Mouse (Mus musculus) hindbrain, embryonic 10.5 days (tissue): Measurements from ENCODE around the gene Dnaaf1. TPM values are rescaled to one million over a fixed set of nuclear protein-coding genes. Genes with fewer than 3 reads are reported as not detected.

Experiments
- DNase-seq: peaks from one replicate; pipeline ENCODE4 v3.0.0-alpha.2; 2017; ENCODE audit warnings: low spot score
- H3K27ac ChIP-seq: fragments of 300-500 bp; sonication (generic); 2 replicates; pipeline ENCODE4 v1.5.1; 2016; ENCODE audit warnings: mild to moderate bottlenecking, moderate library complexity
- H3K27me3 ChIP-seq: fragments of 300-500 bp; sonication (generic); 2 replicates; pipeline ENCODE4 v1.6.1; 2016; ENCODE audit warnings: mild to moderate bottlenecking; ENCODE audit not compliant: poor library complexity, insufficient read depth, severe bottlenecking
- H3K36me3 ChIP-seq: fragments of 300-500 bp; sonication (generic); 2 replicates; pipeline ENCODE4 v1.6.1; 2016; ENCODE audit warnings: mild to moderate bottlenecking, moderate library complexity
- H3K4me1 ChIP-seq: fragments of 300-500 bp; sonication (generic); replicated peaks from 2 replicates; pipeline ENCODE4 v1.6.1; 2016; ENCODE audit warnings: mild to moderate bottlenecking
- H3K4me3 ChIP-seq: fragments of 300-500 bp; sonication (generic); 2 replicates; pipeline ENCODE4 v1.5.1; 2016; ENCODE audit warnings: mild to moderate bottlenecking, moderate library complexity
- H3K9me3 ChIP-seq: fragments of 300-500 bp; sonication (generic); 2 replicates; pipeline ENCODE4 v1.6.1; 2016; ENCODE audit warnings: mild to moderate bottlenecking, moderate library complexity
- WGBS: fragments of 180-500 bp; shearing (Covaris S2); methylation state at CpG from one replicate; pipeline ENCODE4 v1.1.7; 2016; 5-methylcytosine and 5-hydroxymethylcytosine counted together
- polyA plus RNA-seq: library from polyadenylated mRNA; unstranded; fragments of >200 nt; fragmentation: Nextera tagmentation; extraction: Ambion mirVana; gene quantifications from 2 replicates; pipeline ENCODE4 v1.2.1, GENCODE M21; 2016

Gene Dnaaf1
- polyA plus RNA-seq, 1 experiment from 2014 or later: 1.3 TPM

GRCm38 (mm10) chr8:119632246-119632645 is 57.2 kb downstream of the Dnaaf1 start:
- no peak for DNase-seq
- peaks cover 51% of the 10 kb centered on the region for H3K27me3 ChIP-seq
- no peak overlapping the region for H3K4me3 ChIP-seq
- H3K9me3 ChIP-seq: no peaks in the 10 kb centered on the region
- H3K4me1 ChIP-seq: peaks cover 92% of the 10 kb centered on the region
- H3K27ac ChIP-seq: peak overlapping the region; percentile 64; the same call in 1 of the 2 replicates
- H3K36me3 ChIP-seq: no peaks in the 10 kb centered on the region
- 90% methylated on average over 9 of the region's 9 CpGs for WGBS

- 45% methylated on average over 29 of the region's 29 CpGs for WGBS
- peaks cover 87% of the 10 kb centered on the region for H3K4me1 ChIP-seq
Measured at GRCm38 (mm10) chr8:119632909-119633308, 57.9 kb downstream of the Dnaaf1 start.

DNA sequence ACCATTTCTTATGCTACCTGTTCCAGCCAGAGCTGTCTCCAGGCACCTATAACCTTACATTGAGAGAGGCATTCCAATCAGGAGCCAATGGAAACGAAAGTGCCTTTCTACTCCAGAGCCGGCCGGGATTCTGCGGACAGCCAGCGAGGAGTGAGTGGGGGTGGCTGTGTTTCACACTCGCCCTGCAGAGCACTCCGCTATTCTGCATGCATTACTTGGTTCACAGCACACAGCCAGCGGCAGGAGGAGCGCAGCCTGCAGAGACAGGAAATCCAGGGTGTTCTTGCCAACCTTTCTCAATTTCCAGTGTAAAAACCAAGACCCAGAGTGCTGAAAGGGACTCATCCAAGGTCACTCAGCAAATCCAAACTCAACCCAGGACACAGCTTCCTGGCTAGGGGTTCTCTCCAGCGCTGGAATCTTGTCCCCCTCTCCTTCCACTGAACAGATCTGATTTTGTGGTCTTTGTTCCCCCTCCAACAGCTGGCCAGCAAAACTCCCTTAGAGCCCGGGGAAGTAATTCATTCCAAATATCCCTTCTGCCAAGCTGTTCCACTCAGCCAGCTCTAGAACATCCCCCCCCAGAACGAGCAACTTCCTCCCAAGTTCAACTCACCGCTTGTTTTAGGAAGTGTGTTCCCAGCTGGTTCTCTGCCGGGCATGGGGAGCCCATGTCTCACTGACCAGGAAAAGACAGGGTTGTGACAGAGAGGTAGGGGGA is 59.7 kb downstream of the Dnaaf1 start:
- Histone ChIP-seq H3K4me3 (no peak overlapping the region), H3K36me3 (no peaks in the 10 kb centered on the region), H3K4me1 (peaks cover 71% of the 10 kb centered on the region), H3K9me3 (no peaks in the 10 kb centered on the region), H3K27ac (peak overlapping the region; percentile 57; the same call in 1 of the 2 replicates), H3K27me3 (peaks cover 55% of the 10 kb centered on the region)
- WGBS: 24% methylated on average over 14 of the region's 14 CpGs
- peak; percentile 49 for DNase-seq

More at GRCm38 (mm10) chr8:119632909-119633308, 57.9 kb downstream of the Dnaaf1 start:
- Histone ChIP-seq H3K36me3 (no peaks in the 10 kb centered on the region), H3K27me3 (peaks cover 55% of the 10 kb centered on the region), H3K4me3 (0 out of 2 replicates have a peak overlapping the region, but pooled peaks have one; percentile 6), H3K9me3 (no peaks in the 10 kb centered on the region), H3K27ac (peak overlapping the region; percentile 64)
- DNase-seq: no peak

DNA sequence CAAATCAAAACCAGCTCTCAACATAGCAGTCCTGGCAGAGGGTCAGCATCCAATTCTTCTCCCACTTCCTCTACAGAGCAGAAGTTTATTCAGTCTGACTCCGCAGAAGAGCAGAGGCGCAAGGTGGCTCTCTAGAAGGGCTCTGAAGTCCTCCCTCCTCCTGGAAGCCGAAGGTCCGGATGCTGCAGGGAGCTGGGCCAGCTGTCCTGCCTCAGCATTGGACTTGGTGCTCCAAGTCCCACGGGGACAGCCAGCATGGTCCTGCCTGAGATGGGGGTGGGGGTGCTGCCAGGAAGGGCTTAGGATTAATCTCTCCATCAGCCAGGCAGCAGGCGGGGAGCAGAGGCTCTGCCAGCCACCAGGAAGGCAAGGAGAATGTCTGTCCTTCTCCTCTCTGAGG is 60.3 kb downstream of the Dnaaf1 start, which contains the start of gene Kcng4:
Kcng4 (minus strand) TSS at position 303 of the 400 bp plus-strand sequence.
- no peak within 1 kb of the TSS for H3K4me3 ChIP-seq
- DNase-seq: no peak

DNA sequence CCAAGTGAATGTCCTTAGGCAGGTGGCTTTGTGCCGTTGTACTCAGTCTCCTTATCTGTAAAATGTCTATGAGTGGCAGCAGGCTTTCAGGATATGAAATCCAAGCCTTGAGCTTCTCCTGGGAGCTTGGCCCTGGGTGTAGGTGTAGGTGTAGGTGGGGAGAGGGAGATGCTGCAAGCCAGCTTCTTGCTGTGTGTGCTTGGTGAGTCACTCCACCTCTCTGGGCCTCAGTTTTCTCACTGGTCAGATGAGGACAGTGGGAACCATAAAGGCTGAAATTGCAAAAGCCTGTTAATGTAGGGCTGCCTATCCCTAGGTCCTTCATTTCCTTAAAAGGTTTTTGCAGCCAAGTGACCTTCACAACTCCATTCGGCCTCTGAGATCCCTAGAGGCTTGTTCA is 60.9 kb downstream of the Dnaaf1 start:
- Histone ChIP-seq H3K4me3 (no peak overlapping the region), H3K27ac (peak overlapping the region; percentile 57), H3K4me1 (peaks cover 60% of the 10 kb centered on the region), H3K9me3 (no peaks in the 10 kb centered on the region), H3K36me3 (no peaks in the 10 kb centered on the region), H3K27me3 (peaks cover 55% of the 10 kb centered on the region)
- no peak for DNase-seq
- 54% methylated on average over 2 of the region's 2 CpGs for WGBS

More for the DNA sequence above, 60.3 kb downstream of the Dnaaf1 start, which contains the start of gene Kcng4:
- Histone ChIP-seq H3K36me3 (no peaks in the 10 kb centered on the region), H3K9me3 (no peaks in the 10 kb centered on the region), H3K27me3 (peaks cover 55% of the 10 kb centered on the region), H3K4me1 (peaks cover 66% of the 10 kb centered on the region), H3K27ac (peak within 1 kb of the TSS; percentile 57)
- WGBS: 48% methylated on average over 6 of the region's 6 CpGs

- Histone ChIP-seq H3K9me3 (no peaks in the 10 kb centered on the region), H3K4me3 (no peak overlapping the region), H3K27me3 (peaks cover 55% of the 10 kb centered on the region), H3K4me1 (peaks cover 52% of the 10 kb centered on the region), H3K36me3 (no peaks in the 10 kb centered on the region), H3K27ac (no peak overlapping the region)
- 71% methylated on average over 7 of the region's 7 CpGs for WGBS
- no peak for DNase-seq
Measured at GRCm38 (mm10) chr8:119636766-119637165, 61.7 kb downstream of the Dnaaf1 start.

GRCm38 (mm10) chr8:119637381-119637780 is 62.3 kb downstream of the Dnaaf1 start:
- H3K4me3 ChIP-seq: no peak overlapping the region
- peaks cover 49% of the 10 kb centered on the region for H3K27me3 ChIP-seq
- H3K36me3 ChIP-seq: no peaks in the 10 kb centered on the region
- DNase-seq: no peak
- 89% methylated on average over 4 of the region's 4 CpGs for WGBS
- no peak overlapping the region for H3K27ac ChIP-seq
- peaks cover 47% of the 10 kb centered on the region for H3K4me1 ChIP-seq
- no peaks in the 10 kb centered on the region for H3K9me3 ChIP-seq

- WGBS: 90% methylated on average over 6 of the region's 6 CpGs
- peaks cover 40% of the 10 kb centered on the region for H3K27me3 ChIP-seq
- H3K36me3 ChIP-seq: no peaks in the 10 kb centered on the region
- H3K4me1 ChIP-seq: peaks cover 38% of the 10 kb centered on the region
- H3K9me3 ChIP-seq: no peaks in the 10 kb centered on the region
- DNase-seq: no peak
- no peak overlapping the region for H3K4me3 ChIP-seq
- no peak overlapping the region for H3K27ac ChIP-seq
Measured at GRCm38 (mm10) chr8:119638261-119638660, 63.2 kb downstream of the Dnaaf1 start.

- DNase-seq: no peak
- no peak overlapping the region for H3K27ac ChIP-seq
- no peaks in the 10 kb centered on the region for H3K9me3 ChIP-seq
- H3K36me3 ChIP-seq: no peaks in the 10 kb centered on the region
- H3K4me3 ChIP-seq: no peak overlapping the region
- peaks cover 25% of the 10 kb centered on the region for H3K27me3 ChIP-seq
- 78% methylated on average over 7 of the region's 7 CpGs for WGBS
- H3K4me1 ChIP-seq: peaks cover 22% of the 10 kb centered on the region
Measured at GRCm38 (mm10) chr8:119639798-119640197, 64.8 kb downstream of the Dnaaf1 start.

DNA sequence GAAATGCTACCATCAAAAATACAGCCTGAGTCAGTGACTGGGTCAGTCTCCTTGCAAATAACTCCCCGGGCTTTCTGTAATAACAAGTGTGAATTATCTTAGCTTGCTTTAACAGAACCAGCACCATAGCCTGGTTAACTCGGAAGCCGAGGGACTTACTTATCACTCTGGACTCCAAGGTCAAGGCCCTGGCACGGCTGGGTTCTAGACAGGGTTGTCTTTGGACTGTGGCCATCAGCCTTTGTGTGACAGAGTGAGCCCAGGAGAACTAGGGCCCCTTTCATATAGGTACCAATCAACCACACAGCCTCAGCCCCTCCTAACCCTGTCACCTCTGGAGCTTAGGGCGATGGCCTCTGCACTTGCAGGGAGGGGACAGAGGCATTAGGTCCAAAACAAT is 66.0 kb downstream of the Dnaaf1 start:
- Histone ChIP-seq H3K36me3 (no peaks in the 10 kb centered on the region), H3K4me3 (no peak overlapping the region), H3K27me3 (peaks cover 12% of the 10 kb centered on the region), H3K27ac (no peak overlapping the region), H3K4me1 (peaks cover 10% of the 10 kb centered on the region), H3K9me3 (no peaks in the 10 kb centered on the region)
- 89% methylated on average over 5 of the region's 5 CpGs for WGBS
- no peak for DNase-seq

DNA sequence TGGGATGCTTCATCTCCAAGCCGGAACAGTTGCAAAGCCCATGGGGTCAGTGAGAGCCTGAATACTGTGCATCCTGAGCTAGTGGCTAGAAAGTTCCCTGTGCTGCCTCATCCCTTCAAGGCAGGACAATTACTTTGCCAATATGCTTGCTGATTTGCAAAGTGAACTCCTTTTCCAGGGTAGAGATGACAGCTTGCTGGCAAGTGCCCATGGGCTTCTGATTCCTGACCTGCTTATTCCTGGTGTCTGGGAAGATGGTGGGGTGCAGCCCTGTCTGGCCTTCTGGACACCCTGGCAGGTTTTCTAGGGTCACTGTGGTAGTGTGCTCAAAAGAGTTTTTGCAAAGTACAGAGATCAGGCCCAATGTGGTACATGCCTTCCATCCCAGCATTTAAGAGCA is 67.9 kb downstream of the Dnaaf1 start:
- WGBS: 94% methylated on average over 1 of the region's 1 CpGs

DNA sequence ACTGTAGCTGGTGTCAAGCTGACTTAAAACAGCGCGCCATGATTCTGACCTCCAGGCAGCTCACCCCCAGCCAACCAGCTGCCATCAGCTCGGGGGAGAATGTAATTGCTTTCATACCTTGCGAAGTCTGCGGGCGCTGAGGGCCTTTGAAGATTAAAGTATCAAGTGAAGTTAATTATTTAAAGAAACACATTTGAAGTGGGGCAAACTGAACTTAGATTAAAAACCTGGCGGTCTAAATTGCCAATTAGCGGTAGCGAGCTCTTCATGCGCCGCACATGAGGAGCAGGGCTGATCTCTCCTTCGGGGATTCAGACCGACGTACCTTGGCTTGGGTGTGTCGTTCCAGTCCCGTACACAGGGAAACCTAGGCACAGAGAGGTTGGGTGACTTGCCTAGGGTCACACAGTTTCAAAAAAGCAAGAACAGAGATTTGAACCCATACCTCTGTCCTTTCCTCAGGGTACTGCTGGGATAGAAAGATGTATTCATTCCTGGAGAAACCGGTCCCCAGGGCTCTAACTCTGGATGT is 69.5 kb downstream of the Dnaaf1 start:
- H3K27ac ChIP-seq: no peak overlapping the region

More for the DNA sequence above, 67.9 kb downstream of the Dnaaf1 start:
- Histone ChIP-seq H3K4me1 (no peaks in the 10 kb centered on the region), H3K4me3 (no peak overlapping the region), H3K27ac (no peak overlapping the region), H3K36me3 (no peaks in the 10 kb centered on the region), H3K9me3 (peaks cover 7% of the 10 kb centered on the region; the same call in 1 of the 2 replicates), H3K27me3 (no peaks in the 10 kb centered on the region)
- no peak for DNase-seq

GRCm38 (mm10) chr8:119644981-119645597 is 70.1 kb downstream of the Dnaaf1 start:
- no peak overlapping the region for H3K27ac ChIP-seq

More for the DNA sequence above, 69.5 kb downstream of the Dnaaf1 start:
- peaks cover 7% of the 10 kb centered on the region; the same call in 1 of the 2 replicates for H3K9me3 ChIP-seq
- 88% methylated on average over 17 of the region's 17 CpGs for WGBS
- H3K27me3 ChIP-seq: no peaks in the 10 kb centered on the region
- H3K4me1 ChIP-seq: no peaks in the 10 kb centered on the region
- no peaks in the 10 kb centered on the region for H3K36me3 ChIP-seq
- no peak for DNase-seq
- no peak overlapping the region for H3K4me3 ChIP-seq

More at GRCm38 (mm10) chr8:119644981-119645597, 70.1 kb downstream of the Dnaaf1 start:
- no peak overlapping the region for H3K4me3 ChIP-seq
- H3K4me1 ChIP-seq: no peaks in the 10 kb centered on the region
- H3K36me3 ChIP-seq: no peaks in the 10 kb centered on the region
- no peak for DNase-seq
- H3K27me3 ChIP-seq: no peaks in the 10 kb centered on the region
- peaks cover 7% of the 10 kb centered on the region; the same call in 1 of the 2 replicates for H3K9me3 ChIP-seq
- 66% methylated on average over 18 of the region's 18 CpGs for WGBS
